Mouse (Mus musculus): ENCODE results near the gene Plekhm2.

Gene Plekhm2

DNA sequence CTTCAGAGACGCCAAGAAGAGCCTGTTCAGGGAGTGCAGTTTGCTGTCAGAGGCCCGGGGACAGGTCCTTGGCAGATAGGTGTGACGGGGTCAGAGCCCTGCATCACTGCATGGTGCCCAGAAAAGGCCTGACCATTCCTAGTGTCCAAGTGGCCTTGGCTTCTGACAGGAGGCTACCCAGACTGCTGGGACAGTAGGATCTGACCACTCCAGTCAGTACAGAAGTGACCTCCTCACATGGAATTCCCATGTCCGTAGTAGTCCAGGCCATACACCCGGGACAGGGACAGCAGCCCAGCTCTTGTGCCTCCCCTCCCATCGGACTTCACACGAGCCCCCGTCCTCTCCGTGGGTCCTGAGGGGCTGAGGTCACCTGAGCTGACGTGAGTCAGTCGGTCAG, 34.7 kb downstream of the Plekhm2 start:
- no peak for DNase-seq

GRCm38 (mm10) chr4:141628661-141629060, 36.0 kb downstream of the Plekhm2 start:
- no peak for DNase-seq

- DNase-seq, result no peak
These were observed 37.2 kb downstream of the Plekhm2 start for GRCm38 (mm10) chr4:141627502-141627901.

GRCm38 (mm10) chr4:141625774-141626550, 38.7 kb downstream of the Plekhm2 start:
- DNase-seq, result no peak

- DNase-seq, result peak; percentile 41
These were observed 39.5 kb downstream of the Plekhm2 start for GRCm38 (mm10) chr4:141624983-141625773.

DNA sequence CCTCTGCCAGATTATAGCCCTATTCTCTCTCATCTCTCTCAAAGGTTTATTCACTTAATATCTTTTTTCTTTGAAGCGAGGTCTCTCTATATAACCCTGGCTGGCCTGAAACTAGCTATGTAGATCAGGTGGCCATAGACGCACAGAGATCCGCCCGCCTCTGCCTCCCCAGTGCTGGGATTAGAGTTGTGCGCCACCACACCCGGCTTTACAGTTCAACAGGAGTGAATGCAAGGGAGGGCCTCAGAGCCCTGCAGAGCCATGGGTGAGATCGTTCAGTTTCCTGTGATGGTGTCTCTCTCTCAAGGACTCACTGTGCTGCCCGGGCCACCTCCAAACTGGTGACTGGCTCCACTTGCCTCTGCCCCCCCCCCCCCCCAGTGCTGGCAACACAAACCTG, 40.6 kb downstream of the Plekhm2 start:
- no peak for DNase-seq

GRCm38 (mm10) chr4:141623666-141624065, 41.0 kb downstream of the Plekhm2 start, which contains the start of gene Slc25a34:
Slc25a34 (minus strand) TSS chr4:141623821.
- peak; percentile 34 for DNase-seq

GRCm38 (mm10) chr4:141623037-141623436, 41.7 kb downstream of the Plekhm2 start:
- no peak for DNase-seq

- no peak for DNase-seq
These were observed 42.1 kb downstream of the Plekhm2 start for GRCm38 (mm10) chr4:141622580-141622979.

DNA sequence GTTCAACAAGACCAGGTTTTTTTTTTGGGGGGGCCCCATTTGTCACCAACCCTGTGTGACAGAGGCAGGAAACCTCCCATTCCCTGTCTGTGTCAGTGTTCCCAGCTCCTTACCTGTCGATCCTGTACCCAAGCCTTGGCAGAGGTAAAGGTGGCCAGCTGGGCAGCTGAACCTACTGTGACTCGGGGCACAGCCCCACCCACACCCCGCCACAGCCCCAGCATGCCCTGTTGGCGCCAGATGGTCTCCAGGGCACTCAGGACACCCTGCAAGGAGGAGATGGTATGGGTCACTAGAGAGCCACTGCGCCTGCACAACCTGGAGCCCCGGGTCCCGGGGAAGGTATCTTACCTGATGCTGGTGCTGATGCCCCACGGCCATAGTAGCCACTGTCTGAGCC, 42.6 kb downstream of the Plekhm2 start:
- DNase-seq, result no peak

GRCm38 (mm10) chr4:141621297-141621696, 43.4 kb downstream of the Plekhm2 start:
- no peak for DNase-seq

GRCm38 (mm10) chr4:141619299-141619883, 45.3 kb downstream of the Plekhm2 start:
- no peak for DNase-seq

GRCm38 (mm10) chr4:141618565-141619243, 46.0 kb downstream of the Plekhm2 start, which contains the start of gene Tmem82:
Tmem82 (minus strand) TSS chr4:141618633.
- DNase-seq, result peak; percentile 73

DNA sequence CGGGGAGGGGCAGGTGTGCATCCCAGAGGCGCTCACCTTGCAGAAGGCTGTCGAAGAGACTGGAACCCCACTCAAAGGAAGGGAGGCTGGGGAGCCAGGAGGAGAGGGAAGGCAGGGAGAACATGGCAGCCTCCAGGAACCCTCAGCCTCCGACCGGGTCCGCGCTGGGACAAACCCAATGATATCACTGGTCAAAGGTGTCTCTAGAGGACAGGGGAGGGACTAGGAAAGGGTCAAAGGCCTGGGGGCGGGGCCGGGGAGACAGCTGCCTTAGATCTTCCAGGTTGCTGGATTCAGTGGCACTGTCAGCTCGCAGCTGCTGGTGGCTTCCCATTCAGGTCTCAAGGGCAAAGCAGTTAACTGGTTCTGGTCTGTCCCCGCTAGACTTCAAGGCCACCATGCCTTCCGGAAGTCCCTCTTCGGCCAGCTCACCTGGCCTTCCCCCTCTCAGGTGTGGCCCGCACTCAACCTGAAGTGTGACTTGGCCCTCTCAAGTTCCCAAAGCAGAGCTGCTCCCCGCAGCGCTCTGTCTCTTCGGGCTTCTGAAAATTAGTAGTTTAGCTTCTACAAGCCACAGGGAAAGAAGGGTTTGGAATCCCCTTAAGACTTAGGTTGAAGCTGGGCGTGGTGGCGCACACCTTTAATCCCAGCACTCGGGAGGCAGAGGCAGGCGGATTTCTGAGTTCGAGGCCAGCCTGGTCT, 46.7 kb downstream of the Plekhm2 start:
- peak; percentile 40 for DNase-seq

GRCm38 (mm10) chr4:141617299-141617698, 47.4 kb downstream of the Plekhm2 start:
- peak; percentile 75 for DNase-seq

GRCm38 (mm10) chr4:141616811-141617210, 47.9 kb downstream of the Plekhm2 start:
- DNase-seq, result no peak

DNA sequence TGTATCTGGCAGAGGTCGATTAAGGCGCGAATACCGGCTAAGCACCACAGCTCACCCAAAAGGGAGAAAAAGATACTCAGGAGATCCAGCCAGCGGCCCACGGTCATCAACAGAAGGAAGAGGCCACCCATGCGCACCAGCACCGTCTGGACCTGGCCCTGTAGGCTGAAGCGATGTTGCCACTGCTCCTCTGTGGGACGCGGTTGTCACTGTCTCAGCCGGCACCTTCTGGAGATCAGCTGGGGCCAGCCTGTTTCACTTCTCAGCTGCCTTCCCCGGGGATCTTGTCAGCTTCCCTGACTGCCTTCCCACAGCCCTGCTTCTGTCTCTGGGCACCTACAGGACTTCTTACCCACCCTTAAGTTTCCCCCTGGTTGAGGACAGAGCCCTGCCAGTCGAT, 49.8 kb downstream of the Plekhm2 start:
- DNase-seq, result peak; percentile 44

DNA sequence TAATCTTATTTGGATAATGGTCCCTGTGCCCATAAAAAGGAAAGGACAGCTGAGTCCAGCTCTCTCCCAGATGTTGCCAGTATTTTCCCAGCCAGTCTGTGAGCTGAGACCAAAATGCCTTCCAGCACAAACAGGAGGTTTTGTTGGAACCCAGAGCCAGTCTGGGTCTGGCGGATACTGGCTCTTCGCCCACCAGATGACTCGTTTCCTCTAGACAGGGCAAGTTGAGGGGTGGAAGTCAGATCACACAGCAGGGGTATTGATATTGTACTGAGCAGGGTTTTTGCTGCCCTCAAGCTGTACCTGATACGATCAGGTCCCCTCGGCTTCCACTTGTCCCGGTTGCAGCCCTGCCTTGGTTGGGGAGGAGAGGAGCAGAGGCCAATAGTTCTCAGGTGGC, 55.2 kb downstream of the Plekhm2 start:
- DNase-seq, result no peak

GRCm38 (mm10) chr4:141605861-141606260, 58.8 kb downstream of the Plekhm2 start, which contains the start of gene Fblim1:
Fblim1 (minus strand) TSS chr4:141606096.
- no peak for DNase-seq

DNA sequence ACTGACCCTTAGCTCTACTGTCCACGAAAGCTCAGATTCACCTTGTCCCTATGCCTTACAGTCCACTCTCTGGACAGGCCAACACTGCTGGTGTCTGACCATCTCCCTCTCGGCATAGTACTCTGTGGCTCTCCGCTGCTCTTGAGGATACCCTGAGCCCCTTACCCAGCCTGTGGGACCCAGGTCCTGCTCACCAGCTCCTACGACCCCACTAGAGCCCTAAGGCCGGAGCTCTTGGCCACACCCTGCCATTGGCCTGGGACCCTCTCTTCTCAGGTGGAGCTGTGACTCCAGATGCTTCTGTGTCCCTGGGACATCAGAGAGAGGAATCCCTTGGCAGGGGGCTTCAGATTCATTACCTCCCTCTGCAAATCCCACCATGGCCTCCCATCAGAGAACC, 59.3 kb downstream of the Plekhm2 start:
- DNase-seq, result no peak

DNA sequence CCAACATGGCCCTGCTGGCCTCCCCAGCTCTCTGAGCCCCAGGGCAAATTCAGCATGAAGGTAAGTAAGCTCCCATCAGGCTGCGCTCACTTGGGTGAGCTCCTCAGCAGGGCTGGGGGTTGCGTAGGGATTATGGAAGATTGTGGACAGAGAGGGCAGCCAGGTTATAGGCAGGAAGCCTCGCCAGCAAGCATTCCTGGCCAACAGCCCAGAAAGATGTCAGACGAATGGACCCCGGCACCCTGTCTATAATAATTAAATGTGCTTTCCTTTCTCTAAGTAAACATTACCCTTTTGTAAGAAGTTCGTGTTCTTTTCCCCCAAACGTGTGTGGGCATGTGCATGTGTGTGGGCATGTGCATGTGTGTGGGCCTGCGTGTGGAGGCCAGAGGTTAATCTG, 60.2 kb downstream of the Plekhm2 start:
- DNase-seq, result peak; percentile 17

- no peak for DNase-seq
These were observed 60.8 kb downstream of the Plekhm2 start for GRCm38 (mm10) chr4:141603921-141604320.

Measured in retina, postnatal 1 day (tissue).